Mouse (Mus musculus) bone marrow, adult 2 months (tissue): ENCODE results near the gene Wdr90. TPM values are rescaled to one million over a fixed set of nuclear protein-coding genes. Genes with fewer than 3 reads are reported as not detected.
"Not testable (repeated sequence)": the region's sequence is repeated elsewhere in the genome, so short reads cannot be mapped to it uniquely, and the experiment has no call there.

ENCODE experiments used
- H3K27ac ChIP-seq: fragments of 200-500 bp; 2 replicates; pipeline ENCODE4 v1.5.1; 2012; ENCODE audit warnings: low read depth, mild to moderate bottlenecking, control low read depth, inconsistent platforms, low read length; ENCODE audit not compliant: control insufficient read depth, poor library complexity, insufficient read depth
- H3K4me1 ChIP-seq: fragments of 200-500 bp; 2 replicates; pipeline ENCODE4 v1.6.1; 2011; ENCODE audit warnings: low read length; ENCODE audit not compliant: control insufficient read depth, insufficient read depth
- H3K4me3 ChIP-seq: fragments of 200-500 bp; replicated peaks from 2 replicates; pipeline ENCODE3; 2011; ENCODE audit warnings: mild to moderate bottlenecking, low read depth, low read length, control low read depth; ENCODE audit not compliant: control insufficient read depth
- CTCF ChIP-seq: fragments of 200-500 bp; IDR thresholded peaks from 2 replicates; pipeline ENCODE4 v1.5.1; 2011; ENCODE audit warnings: low read length, control low read depth; ENCODE audit not compliant: control insufficient read depth, insufficient read depth
- POLR2A ChIP-seq: fragments of 200-500 bp; IDR thresholded peaks from 2 replicates; pipeline ENCODE4 v1.6.1; 2011; ENCODE audit warnings: low read depth, mild to moderate bottlenecking, control low read depth, low read length, borderline replicate concordance; ENCODE audit not compliant: control insufficient read depth
- WGBS: fragments of 180-500 bp; shearing (Covaris S2); methylation state at CpG from one replicate; pipeline ENCODE4 v1.1.7; 2018; 5-methylcytosine and 5-hydroxymethylcytosine counted together
- polyA plus RNA-seq: library from polyadenylated mRNA; stranded (reverse); fragments of >200 nt; gene quantifications from 2 replicates; pipeline ENCODE4 v1.2.4, GENCODE M21; 2011; ENCODE audit warnings: low replicate concordance; ENCODE audit not compliant: missing spikeins, insufficient read depth, insufficient read length

The Wdr90 gene
- polyA plus RNA-seq, 1 experiment, result 62.0 TPM

DNA sequence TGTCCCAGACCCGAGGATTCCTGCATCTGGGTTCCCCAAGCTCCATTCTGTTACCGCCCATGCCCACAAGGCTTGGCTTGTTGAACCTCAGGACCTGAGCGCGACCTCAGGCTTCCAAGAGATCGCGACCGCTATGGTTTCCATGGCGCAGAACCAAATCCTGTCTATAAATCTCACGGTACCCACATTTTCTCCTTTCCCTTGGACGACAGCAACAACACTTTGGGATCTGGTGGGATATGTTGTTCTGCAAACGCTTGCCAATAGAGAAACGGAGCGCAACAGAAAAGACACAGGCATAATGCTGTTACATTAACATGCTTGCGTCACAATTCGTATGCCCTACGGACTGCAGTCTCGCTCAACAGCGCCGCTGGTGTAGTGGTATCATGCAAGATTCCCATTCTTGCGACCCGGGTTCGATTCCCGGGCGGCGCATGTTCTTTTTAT is 13.4 kb upstream of the Wdr90 start, which contains the start of gene Mettl26:
Gene Mettl26 (plus strand): TSS at position 354 of the 450 bp plus-strand sequence.
- Histone ChIP-seq H3K27ac (peak within 1 kb of the TSS; percentile 70), H3K4me1 (peaks cover 5% of the 10 kb centered on the region), H3K4me3 (peak within 1 kb of the TSS; percentile 99)
- under 1% methylated on average over 25 of the region's 25 CpGs for WGBS
- no peak for TF ChIP-seq POLR2A
- TF ChIP-seq CTCF, result peak; percentile 18; the same call in 1 of the 2 replicates

- no peak for TF ChIP-seq POLR2A
- no peak for TF ChIP-seq CTCF
- peak overlapping the region; percentile 46 for H3K27ac ChIP-seq
- 9% methylated on average over 14 of the region's 14 CpGs for WGBS
- peaks cover 5% of the 10 kb centered on the region for H3K4me1 ChIP-seq
- H3K4me3 ChIP-seq, result peak overlapping the region; percentile 99
These were observed 12.9 kb upstream of the Wdr90 start for GRCm38 (mm10) chr17:25874148-25874720.

DNA sequence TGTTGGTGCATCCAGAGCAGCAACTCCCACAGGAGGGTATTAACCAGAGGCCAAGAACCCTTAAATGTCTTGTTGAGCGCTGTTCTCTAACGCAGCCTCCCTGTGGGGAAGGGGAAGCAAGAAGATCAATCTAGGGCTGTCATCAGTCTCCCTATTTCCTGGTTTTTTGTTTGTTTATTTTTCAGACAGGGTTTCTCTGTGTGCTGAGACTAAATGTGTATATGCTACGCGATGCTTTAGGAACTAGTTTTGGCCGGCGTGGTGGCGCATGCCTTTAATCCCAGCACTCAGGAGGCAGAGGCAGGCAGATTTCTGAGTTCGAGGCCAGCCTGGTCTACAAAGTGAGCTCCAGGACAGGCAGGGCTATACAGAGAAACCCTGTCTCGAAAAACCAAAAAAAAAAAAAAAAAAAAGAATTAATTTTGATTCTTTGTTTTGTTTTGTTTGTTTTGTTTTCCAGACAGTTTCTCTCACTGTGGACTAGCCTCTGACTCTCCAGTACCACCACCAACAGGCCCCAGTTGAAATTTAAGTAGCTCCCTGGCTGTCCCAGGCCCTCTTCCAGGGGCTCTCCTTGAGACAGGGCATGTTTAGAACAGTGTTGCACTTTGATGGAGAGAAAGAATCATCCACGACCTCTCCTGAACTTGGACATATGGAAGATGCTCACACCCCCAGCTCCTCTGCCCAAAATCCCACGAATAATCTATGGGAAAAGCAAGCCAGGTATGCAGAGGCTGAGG is 12.3 kb upstream of the Wdr90 start:
- no peak overlapping the region for H3K27ac ChIP-seq
- 73% methylated on average over 11 of the region's 11 CpGs for WGBS
- no peak overlapping the region for H3K4me3 ChIP-seq
- H3K4me1 ChIP-seq, result peaks cover 6% of the 10 kb centered on the region
- no peak for TF ChIP-seq POLR2A
- no peak for TF ChIP-seq CTCF

GRCm38 (mm10) chr17:25872676-25873075 is 11.4 kb upstream of the Wdr90 start:
- WGBS, result 80% methylated on average over 3 of the region's 3 CpGs
- no peak overlapping the region for H3K27ac ChIP-seq
- H3K4me3 ChIP-seq, result no peak overlapping the region
- H3K4me1 ChIP-seq, result peaks cover 6% of the 10 kb centered on the region
- TF ChIP-seq POLR2A (no peak), CTCF (no peak)

- not testable (repeated sequence) for H3K4me3 ChIP-seq, H3K27ac ChIP-seq, H3K4me1 ChIP-seq
These were observed 10.3 kb upstream of the Wdr90 start for GRCm38 (mm10) chr17:25871566-25871965.

DNA sequence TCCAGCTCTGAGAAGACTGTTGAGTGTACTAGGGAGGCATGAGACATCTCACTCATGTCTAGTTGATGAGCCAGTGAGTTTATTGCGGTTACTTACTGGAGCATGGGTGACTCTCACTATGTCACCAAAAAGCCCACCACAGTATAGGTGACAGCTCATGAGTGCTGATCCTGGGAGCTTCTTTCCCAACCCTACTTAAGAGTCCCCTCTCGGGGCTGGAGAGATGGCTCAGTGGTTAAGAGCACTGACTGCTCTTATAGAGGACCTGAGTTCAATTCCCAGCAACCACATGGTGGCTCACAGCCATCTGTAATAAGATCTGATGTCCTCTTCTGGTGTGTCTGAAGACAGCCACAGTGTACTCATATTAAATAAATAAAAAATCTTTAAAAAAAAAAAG is 8.7 kb upstream of the Wdr90 start:
- H3K4me1 ChIP-seq, result peaks cover 1% of the 10 kb centered on the region; the same call in 1 of the 2 replicates
- 71% methylated on average over 2 of the region's 2 CpGs for WGBS
- TF ChIP-seq CTCF (no peak), POLR2A (no peak)

GRCm38 (mm10) chr17:25869498-25869897 is 8.2 kb upstream of the Wdr90 start:
- Histone ChIP-seq H3K4me3 (no peak overlapping the region), H3K4me1 (peaks cover 1% of the 10 kb centered on the region; the same call in 1 of the 2 replicates), H3K27ac (no peak overlapping the region)
- TF ChIP-seq CTCF (no peak), POLR2A (no peak)
- 86% methylated on average over 8 of the region's 8 CpGs for WGBS

More for the DNA sequence above, 8.7 kb upstream of the Wdr90 start:
- H3K4me3 ChIP-seq, result no peak overlapping the region
- no peak overlapping the region for H3K27ac ChIP-seq

- peak within 1 kb of the TSS; percentile 58 for H3K4me3 ChIP-seq
- under 1% methylated on average over 24 of the region's 24 CpGs for WGBS
- no peak for TF ChIP-seq CTCF
- TF ChIP-seq POLR2A, result no peak
- peak within 1 kb of the TSS; percentile 20; the same call in 1 of the 2 replicates for H3K27ac ChIP-seq
- peaks cover 1% of the 10 kb centered on the region; the same call in 1 of the 2 replicates for H3K4me1 ChIP-seq
These were observed 7.4 kb upstream of the Wdr90 start, which contains the start of gene Mcrip2 for GRCm38 (mm10) chr17:25868601-25869191. Gene Mcrip2, minus strand, starts transcription at chr17:25868764.
